Mouse (Mus musculus) C2C12 (cell line): Measurements from ENCODE around the gene Pitx1.

Source experiments
- CEBPB ChIP-seq: IDR thresholded peaks from one replicate; pipeline ENCODE4 v1.6.1; 2011; ENCODE audit warnings: low read depth, mild to moderate bottlenecking, control low read depth, moderate library complexity
- CTCF ChIP-seq: IDR thresholded peaks from one replicate; pipeline ENCODE4 v1.5.1; 2011; ENCODE audit not compliant: control insufficient read depth, insufficient read depth, insufficient read length
- MAX ChIP-seq: IDR thresholded peaks from one replicate; pipeline ENCODE4 v1.6.1; 2011; ENCODE audit warnings: mild to moderate bottlenecking, control low read depth
- MYOD1 ChIP-seq: IDR thresholded peaks from one replicate; pipeline ENCODE4 v1.6.1; 2011; ENCODE audit warnings: low read depth; ENCODE audit not compliant: control insufficient read depth, insufficient read length
- MYOG ChIP-seq: IDR thresholded peaks from one replicate; pipeline ENCODE4 v1.6.1; 2011; ENCODE audit not compliant: control insufficient read depth, insufficient read length; ENCODE audit errors: extremely low read depth
- USF1 ChIP-seq: IDR thresholded peaks from one replicate; pipeline ENCODE4 v1.6.1; 2011; ENCODE audit warnings: low read depth, mild to moderate bottlenecking, control low read depth, moderate library complexity

- TF ChIP-seq MAX (no peak), USF1 (no peak), CEBPB (no peak), MYOD1 (no peak), CTCF (no peak), MYOG (no peak)
Observed at GRCm38 (mm10) chr13:55834667-55835066, 1.3 kb downstream of the Pitx1 start.
